Mouse (Mus musculus): Measurements from ENCODE around the gene Thap3. TPM values are rescaled to one million over a fixed set of nuclear protein-coding genes. Genes with fewer than 3 reads are reported as not detected.

The Thap3 gene
- polyA plus RNA-seq, 1 experiment from 2014 or later, result 20.4 TPM

DNA sequence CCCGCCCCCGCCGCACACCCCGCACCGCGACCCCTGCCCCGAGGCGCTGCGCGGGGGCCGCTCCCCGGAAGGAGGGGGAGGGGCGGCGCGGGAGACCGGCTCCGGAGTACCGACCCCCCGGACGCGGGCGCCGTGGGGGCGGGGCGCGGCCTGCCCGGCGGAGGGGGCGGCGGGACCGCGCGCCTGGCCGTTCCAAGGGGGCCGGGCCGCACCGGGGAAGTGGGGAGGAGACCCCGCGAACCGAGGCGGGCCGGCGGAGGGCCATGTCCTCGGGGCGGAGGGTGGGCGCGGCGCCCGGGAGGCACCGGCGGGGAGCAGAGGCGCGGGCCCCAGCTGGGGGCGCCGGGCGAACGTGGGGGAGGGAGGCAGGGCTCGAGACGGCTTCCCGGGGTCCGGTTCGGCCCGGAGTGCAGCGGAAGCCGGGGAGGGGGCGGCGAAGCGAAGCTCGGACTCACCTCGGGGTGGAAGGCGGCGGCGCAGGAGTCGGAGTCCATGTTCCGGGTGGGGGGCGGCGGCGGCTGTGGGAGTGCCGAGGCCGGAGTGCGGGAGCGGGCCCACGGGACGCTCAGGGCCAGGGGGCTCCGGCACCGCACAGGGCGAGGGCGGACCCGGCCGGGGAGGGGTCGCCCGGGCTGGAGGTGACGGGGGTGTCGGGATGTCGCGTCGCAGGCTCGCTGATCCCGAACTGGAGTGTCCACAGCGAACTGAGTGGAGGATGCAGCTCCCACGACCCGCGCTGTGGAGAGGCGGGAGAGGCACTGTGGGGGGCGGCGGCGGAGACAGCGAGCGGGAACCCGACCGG, 6.8 kb upstream of the Thap3 start:
- under 1% methylated on average over 61 of the region's 111 CpGs for WGBS
- Histone ChIP-seq H3K4me1 (replicated peaks; ENCODE audit: control insufficient read depth, insufficient read depth, low read length) (0 out of 2 replicates have a peak, but pooled peaks cover 3% of the 10 kb centered on the region), H3K9me3 (ENCODE audit: control insufficient read depth, low read length) (no peaks in the 10 kb centered on the region), H3K4me2 (replicated peaks; ENCODE audit: low read depth, low read length) (peak overlapping the region; percentile 88), H3K27me3 (ENCODE audit: control insufficient read depth, insufficient read depth, low read length) (no peaks in the 10 kb centered on the region), H3K9ac (ENCODE audit: low read depth, low read length) (peak overlapping the region; percentile 93), H3K27ac (ENCODE audit: low read depth, low read length) (peak overlapping the region; percentile 78), H3K36me3 (ENCODE audit: control insufficient read depth, insufficient read depth, low read length) (peaks cover 8% of the 10 kb centered on the region; the same call in 1 of the 2 replicates), H3K4me3 (ENCODE audit: low read depth, low read length) (peak overlapping the region; percentile 100)
- ATAC-seq (ENCODE audit: low FRiP score), result peak; percentile 2; the same call in 1 of the 2 replicates
- DNase-seq (ENCODE audit: low spot score), result no peak

DNA sequence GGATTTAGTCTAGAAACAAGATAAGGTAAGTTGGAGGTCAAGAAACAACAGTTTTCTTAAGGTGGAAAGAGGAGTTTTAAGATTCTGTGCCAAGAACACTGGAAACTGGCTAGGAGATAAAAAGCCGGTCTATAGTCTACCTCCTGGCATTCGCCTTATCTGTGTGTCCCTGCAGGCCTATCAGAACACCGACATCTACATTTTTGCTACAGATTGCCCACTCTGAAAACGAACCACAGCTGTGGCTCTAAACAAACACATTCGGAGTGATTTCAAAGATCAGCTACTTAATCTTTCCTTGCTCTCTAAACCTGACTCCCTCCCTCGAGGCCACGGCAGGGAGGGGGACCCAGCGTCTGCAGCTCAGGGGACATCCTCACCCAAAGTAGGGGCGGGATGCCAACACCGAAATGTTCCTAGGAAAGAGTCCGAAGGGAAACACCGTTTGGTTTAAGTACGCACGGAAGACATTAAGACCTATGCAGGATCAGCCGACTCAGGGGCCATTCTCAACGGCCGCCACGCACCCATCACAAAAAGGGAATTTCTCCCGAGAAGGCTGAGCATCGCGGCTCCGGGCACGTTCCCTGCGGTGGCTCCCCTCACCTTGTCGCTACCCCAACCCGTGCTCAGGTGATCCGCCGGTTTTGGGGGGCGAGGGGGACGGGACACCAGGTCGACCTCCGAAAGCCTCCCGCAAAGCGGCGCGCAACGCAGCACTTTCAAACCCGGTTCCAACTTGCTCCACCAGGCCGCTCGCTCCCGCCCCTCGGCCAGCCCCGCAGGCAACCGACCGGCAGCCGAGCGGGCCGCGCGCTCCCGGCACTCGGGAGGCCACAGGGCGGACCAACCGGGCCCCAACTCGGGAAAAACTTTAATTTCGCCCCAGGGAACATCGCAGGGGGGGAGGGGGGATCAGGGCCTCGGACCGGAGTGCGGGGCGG, 5.7 kb upstream of the Thap3 start:
- Histone ChIP-seq H3K27me3 (ENCODE audit: control insufficient read depth, insufficient read depth, low read length) (no peaks in the 10 kb centered on the region), H3K9me3 (ENCODE audit: control insufficient read depth, low read length) (no peaks in the 10 kb centered on the region), H3K36me3 (ENCODE audit: control insufficient read depth, insufficient read depth, low read length) (peaks cover 9% of the 10 kb centered on the region; the same call in 1 of the 2 replicates), H3K4me2 (replicated peaks; ENCODE audit: low read depth, low read length) (peak overlapping the region; percentile 88), H3K9ac (ENCODE audit: low read depth, low read length) (peak overlapping the region; percentile 93), H3K4me1 (replicated peaks; ENCODE audit: control insufficient read depth, insufficient read depth, low read length) (0 out of 2 replicates have a peak, but pooled peaks cover 3% of the 10 kb centered on the region), H3K4me3 (ENCODE audit: low read depth, low read length) (peak overlapping the region; percentile 100), H3K27ac (ENCODE audit: low read depth, low read length) (peak overlapping the region; percentile 78)
- ATAC-seq (ENCODE audit: low FRiP score) (no peak), DNase-seq (ENCODE audit: low spot score) (peak; percentile 61)
- under 1% methylated on average over 54 of the region's 61 CpGs for WGBS

DNA sequence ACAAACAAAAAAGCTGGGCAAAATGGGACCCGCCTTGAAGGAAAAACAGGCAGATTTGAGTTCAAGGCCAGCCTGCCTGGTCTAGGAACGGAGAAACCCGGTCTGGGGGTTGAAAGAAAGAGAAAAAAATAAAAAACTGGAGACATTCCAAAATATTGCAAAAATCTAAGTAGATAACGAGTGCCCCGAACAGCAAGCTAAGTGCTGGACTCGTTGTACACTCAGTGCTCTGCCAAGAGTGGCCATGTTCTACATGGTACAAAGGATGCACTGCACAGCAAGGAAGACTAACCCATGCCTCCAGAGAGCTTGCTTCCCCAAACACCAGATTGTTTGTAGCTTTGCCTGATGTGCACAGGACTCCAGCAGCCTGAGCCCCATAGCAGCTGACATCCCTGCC, 4.2 kb upstream of the Thap3 start:
- 86% methylated on average over 6 of the region's 6 CpGs for WGBS
- no peaks in the 10 kb centered on the region for H3K9me3 ChIP-seq (ENCODE audit: control insufficient read depth, low read length)
- no peak overlapping the region for H3K9ac ChIP-seq (ENCODE audit: low read depth, low read length)
- H3K4me3 ChIP-seq (ENCODE audit: low read depth, low read length), result no peak overlapping the region
- ATAC-seq (ENCODE audit: low FRiP score) (no peak), DNase-seq (ENCODE audit: low spot score) (no peak)
- H3K36me3 ChIP-seq (ENCODE audit: control insufficient read depth, insufficient read depth, low read length), result peaks cover 9% of the 10 kb centered on the region; the same call in 1 of the 2 replicates
- H3K27me3 ChIP-seq (ENCODE audit: control insufficient read depth, insufficient read depth, low read length), result no peaks in the 10 kb centered on the region
- H3K27ac ChIP-seq (ENCODE audit: low read depth, low read length), result no peak overlapping the region
- peaks cover 8% of the 10 kb centered on the region for H3K4me1 ChIP-seq (replicated peaks; ENCODE audit: control insufficient read depth, insufficient read depth, low read length)
- no peak overlapping the region for H3K4me2 ChIP-seq (replicated peaks; ENCODE audit: low read depth, low read length)

DNA sequence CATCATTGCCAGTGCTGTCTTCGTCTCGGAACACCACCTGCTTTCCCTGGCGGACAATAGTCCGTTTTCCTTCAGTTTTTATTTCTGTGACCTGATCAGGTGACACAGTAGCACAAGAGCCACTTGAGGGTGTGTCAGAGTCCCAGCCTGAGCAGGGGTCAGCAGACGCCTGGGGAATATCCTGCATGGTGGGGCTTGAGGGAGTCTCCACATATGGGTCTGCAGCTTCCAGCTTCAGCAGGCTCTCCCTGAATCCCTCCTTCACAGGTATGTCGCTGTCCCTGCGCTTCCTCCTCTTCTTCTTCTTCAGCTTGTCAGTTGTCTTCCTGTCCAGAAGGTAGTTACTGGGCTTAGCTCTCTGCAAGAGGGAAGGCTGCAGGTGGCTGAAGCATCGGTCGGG, 3.3 kb upstream of the Thap3 start:
- DNase-seq (ENCODE audit: low spot score) (no peak), ATAC-seq (ENCODE audit: low FRiP score) (no peak)
- Histone ChIP-seq H3K9me3 (ENCODE audit: control insufficient read depth, low read length) (no peaks in the 10 kb centered on the region), H3K27ac (ENCODE audit: low read depth, low read length) (no peak overlapping the region), H3K27me3 (ENCODE audit: control insufficient read depth, insufficient read depth, low read length) (no peaks in the 10 kb centered on the region), H3K9ac (ENCODE audit: low read depth, low read length) (no peak overlapping the region), H3K4me1 (replicated peaks; ENCODE audit: control insufficient read depth, insufficient read depth, low read length) (peaks cover 10% of the 10 kb centered on the region), H3K4me3 (ENCODE audit: low read depth, low read length) (no peak overlapping the region), H3K4me2 (replicated peaks; ENCODE audit: low read depth, low read length) (no peak overlapping the region), H3K36me3 (ENCODE audit: control insufficient read depth, insufficient read depth, low read length) (peaks cover 9% of the 10 kb centered on the region; the same call in 1 of the 2 replicates)
- 94% methylated on average over 9 of the region's 9 CpGs for WGBS

DNA sequence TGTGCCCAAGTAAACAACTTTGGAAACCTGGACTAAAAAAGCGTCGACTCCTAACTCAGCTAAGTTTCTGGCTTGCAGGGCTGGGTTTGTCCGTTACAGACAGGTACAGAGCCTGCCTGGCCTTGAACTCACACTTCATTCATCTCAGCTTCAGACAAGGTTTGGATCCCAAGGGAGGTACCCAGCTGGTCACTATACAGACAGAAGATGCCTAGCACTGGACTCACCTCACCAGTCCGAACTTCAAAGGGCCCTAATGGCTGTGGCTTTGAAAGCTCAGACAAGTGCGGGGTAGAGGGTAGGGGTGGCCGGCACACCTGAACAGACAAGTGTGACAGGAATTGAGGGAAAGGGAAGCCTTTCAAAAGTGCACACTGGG, 302 bp upstream of the Thap3 start:
- WGBS, result 30% methylated on average over 6 of the region's 6 CpGs
- H3K36me3 ChIP-seq (ENCODE audit: control insufficient read depth, insufficient read depth, low read length), result peaks cover 9% of the 10 kb centered on the region; the same call in 1 of the 2 replicates
- H3K27ac ChIP-seq (ENCODE audit: low read depth, low read length), result no peak overlapping the region
- H3K4me2 ChIP-seq (replicated peaks; ENCODE audit: low read depth, low read length), result peak overlapping the region; percentile 73
- no peak for DNase-seq (ENCODE audit: low spot score)
- H3K4me3 ChIP-seq (ENCODE audit: low read depth, low read length), result peak overlapping the region; percentile 61
- no peak overlapping the region for H3K9ac ChIP-seq (ENCODE audit: low read depth, low read length)
- no peaks in the 10 kb centered on the region for H3K27me3 ChIP-seq (ENCODE audit: control insufficient read depth, insufficient read depth, low read length)
- no peaks in the 10 kb centered on the region for H3K9me3 ChIP-seq (ENCODE audit: control insufficient read depth, low read length)
- peak; percentile 44; the same call in 1 of the 2 replicates for ATAC-seq (ENCODE audit: low FRiP score)
- peaks cover 10% of the 10 kb centered on the region for H3K4me1 ChIP-seq (replicated peaks; ENCODE audit: control insufficient read depth, insufficient read depth, low read length)

DNA sequence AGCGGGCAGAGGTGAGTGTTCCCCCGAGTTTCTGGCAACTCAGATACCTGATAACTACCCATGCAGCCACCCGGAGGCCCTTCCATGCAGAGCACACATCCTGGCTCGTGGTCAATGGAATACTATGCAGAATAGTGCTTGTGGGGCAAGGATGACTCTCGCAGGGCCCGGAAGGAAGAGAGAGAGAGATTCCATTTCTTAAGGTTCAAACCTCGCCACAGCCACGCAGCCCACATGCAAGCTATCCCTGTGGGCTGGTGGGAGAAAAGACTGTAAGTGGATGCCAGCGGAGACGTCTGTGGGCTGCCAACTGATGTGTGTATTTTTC, 819 bp downstream of the Thap3 start:
- ATAC-seq (ENCODE audit: low FRiP score) (no peak), DNase-seq (ENCODE audit: low spot score) (no peak)
- H3K9me3 ChIP-seq (ENCODE audit: control insufficient read depth, low read length), result no peaks in the 10 kb centered on the region
- WGBS, result 32% methylated on average over 10 of the region's 10 CpGs
- peak overlapping the region; percentile 80 for H3K9ac ChIP-seq (ENCODE audit: low read depth, low read length)
- peaks cover 6% of the 10 kb centered on the region for H3K4me1 ChIP-seq (replicated peaks; ENCODE audit: control insufficient read depth, insufficient read depth, low read length)
- H3K27me3 ChIP-seq (ENCODE audit: control insufficient read depth, insufficient read depth, low read length), result no peaks in the 10 kb centered on the region
- H3K27ac ChIP-seq (ENCODE audit: low read depth, low read length), result no peak overlapping the region
- peak overlapping the region; percentile 61 for H3K4me3 ChIP-seq (ENCODE audit: low read depth, low read length)
- peak overlapping the region; percentile 73 for H3K4me2 ChIP-seq (replicated peaks; ENCODE audit: low read depth, low read length)
- H3K36me3 ChIP-seq (ENCODE audit: control insufficient read depth, insufficient read depth, low read length), result peaks cover 9% of the 10 kb centered on the region; the same call in 1 of the 2 replicates

DNA sequence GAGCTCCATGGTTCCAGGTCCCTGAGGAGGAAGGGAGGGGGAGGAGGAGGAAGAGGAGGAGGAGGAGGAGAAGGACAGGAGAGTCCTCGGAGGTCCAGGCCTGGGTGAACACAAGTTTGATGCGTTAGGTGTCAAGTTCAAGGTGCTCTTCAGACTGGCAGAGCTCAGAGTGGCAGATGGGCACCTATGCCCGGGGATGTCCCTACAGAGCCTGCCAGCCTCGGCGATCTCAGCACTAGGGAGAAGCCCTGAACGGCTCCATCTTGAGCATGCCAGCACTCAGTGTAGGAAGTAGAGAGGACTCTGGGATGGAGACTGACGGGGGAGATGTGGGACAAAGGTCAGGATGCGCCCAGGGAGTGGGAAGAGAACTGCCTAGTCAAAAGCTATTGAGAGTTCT, 2.1 kb downstream of the Thap3 start:
- ATAC-seq (ENCODE audit: low FRiP score) (no peak), DNase-seq (ENCODE audit: low spot score) (no peak)
- no peaks in the 10 kb centered on the region for H3K9me3 ChIP-seq (ENCODE audit: control insufficient read depth, low read length)
- no peak overlapping the region for H3K27ac ChIP-seq (ENCODE audit: low read depth, low read length)
- no peak overlapping the region for H3K4me3 ChIP-seq (ENCODE audit: low read depth, low read length)
- no peak overlapping the region for H3K4me2 ChIP-seq (replicated peaks; ENCODE audit: low read depth, low read length)
- H3K9ac ChIP-seq (ENCODE audit: low read depth, low read length), result no peak overlapping the region
- 65% methylated on average over 8 of the region's 8 CpGs for WGBS
- H3K36me3 ChIP-seq (ENCODE audit: control insufficient read depth, insufficient read depth, low read length), result peaks cover 9% of the 10 kb centered on the region; the same call in 1 of the 2 replicates
- H3K4me1 ChIP-seq (replicated peaks; ENCODE audit: control insufficient read depth, insufficient read depth, low read length), result peaks cover 6% of the 10 kb centered on the region
- no peaks in the 10 kb centered on the region for H3K27me3 ChIP-seq (ENCODE audit: control insufficient read depth, insufficient read depth, low read length)

DNA sequence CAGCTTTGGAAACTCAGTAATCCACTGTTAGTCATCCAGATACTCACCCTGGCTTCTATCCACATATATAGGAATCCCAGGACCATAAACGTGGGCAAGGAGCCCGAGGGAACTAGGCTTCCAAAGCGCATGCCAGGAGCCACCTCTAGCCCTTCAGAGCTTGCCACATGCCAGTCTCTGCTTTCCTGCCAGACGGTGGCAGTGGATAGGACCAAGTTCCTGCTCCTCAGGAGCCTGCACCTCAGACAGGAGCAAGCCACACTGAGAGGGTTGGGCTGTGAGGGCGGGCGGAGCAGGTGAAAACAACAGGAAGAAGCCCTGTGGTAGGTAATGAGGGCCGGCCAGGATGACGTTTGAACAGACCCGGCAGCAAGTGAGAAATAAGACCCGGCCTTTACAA, 2.9 kb downstream of the Thap3 start:
- no peaks in the 10 kb centered on the region for H3K27me3 ChIP-seq (ENCODE audit: control insufficient read depth, insufficient read depth, low read length)
- no peak overlapping the region for H3K4me2 ChIP-seq (replicated peaks; ENCODE audit: low read depth, low read length)
- H3K4me1 ChIP-seq (replicated peaks; ENCODE audit: control insufficient read depth, insufficient read depth, low read length), result peaks cover 6% of the 10 kb centered on the region
- 41% methylated on average over 10 of the region's 10 CpGs for WGBS
- H3K27ac ChIP-seq (ENCODE audit: low read depth, low read length), result no peak overlapping the region
- H3K9ac ChIP-seq (ENCODE audit: low read depth, low read length), result no peak overlapping the region
- no peaks in the 10 kb centered on the region for H3K9me3 ChIP-seq (ENCODE audit: control insufficient read depth, low read length)
- ATAC-seq (ENCODE audit: low FRiP score), result no peak
- no peak for DNase-seq (ENCODE audit: low spot score)
- H3K4me3 ChIP-seq (ENCODE audit: low read depth, low read length), result no peak overlapping the region
- peaks cover 4% of the 10 kb centered on the region; the same call in 1 of the 2 replicates for H3K36me3 ChIP-seq (ENCODE audit: control insufficient read depth, insufficient read depth, low read length)
